Mouse (Mus musculus): Measurements from ENCODE around the gene Dnajb13. TPM values are rescaled to one million over a fixed set of nuclear protein-coding genes. Genes with fewer than 3 reads are reported as not detected.

Gene Dnajb13
- polyA plus RNA-seq, 1 experiment: 1.7 TPM

DNA sequence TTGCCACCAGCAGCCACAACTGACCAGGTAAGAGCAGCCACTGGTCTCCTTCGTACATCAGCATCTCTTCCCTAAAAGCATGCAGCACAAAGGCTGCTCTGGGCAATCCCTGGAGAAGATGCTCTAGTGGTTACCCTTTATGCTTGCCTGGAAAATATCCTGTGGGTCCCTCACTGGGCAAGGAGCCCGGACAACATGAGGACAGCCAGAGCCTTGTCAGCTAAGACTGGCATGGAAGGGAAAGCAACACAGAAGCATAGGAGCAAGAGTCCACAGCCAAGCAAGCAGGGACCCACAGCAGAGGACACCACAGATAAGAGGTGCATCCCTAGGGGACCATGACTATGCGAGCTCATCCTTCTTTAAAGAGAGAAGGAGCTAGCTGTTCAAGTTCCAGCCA is 54.9 kb downstream of the Dnajb13 start:
- DNase-seq (ENCODE audit: low spot score): no peak

- no peak for DNase-seq (ENCODE audit: low spot score)
Observed at GRCm38 (mm10) chr7:100458153-100458552, 56.6 kb downstream of the Dnajb13 start.

Other genes with a start within 250 kb of the Dnajb13 start
- gene P4ha3, start 229.4 kb downstream of the Dnajb13 start, polyA plus RNA-seq (2012; rRNA removed): 1.2 and 2.0 TPM in 2 replicates
- gene C2cd3, start 142.7 kb downstream of the Dnajb13 start, polyA plus RNA-seq (2012; rRNA removed): 14.7 and 17.2 TPM in 2 replicates
- gene Ppme1, start 142.7 kb downstream of the Dnajb13 start, polyA plus RNA-seq (2012; rRNA removed): 54.4 and 63.6 TPM in 2 replicates
- 0.49 and 1.3 TPM in 2 replicates for gene Ucp3, start 42.0 kb downstream of the Dnajb13 start, polyA plus RNA-seq (2012; rRNA removed)
- 209 and 247 TPM in 2 replicates for gene Ucp2, start 21.6 kb downstream of the Dnajb13 start, polyA plus RNA-seq (2012; rRNA removed)
- 21.4 and 23.7 TPM in 2 replicates for gene Coa4, start 22.1 kb upstream of the Dnajb13 start, polyA plus RNA-seq (2012; rRNA removed)
- 72.7 and 84.8 TPM in 2 replicates for gene Rab6a, start 92.5 kb upstream of the Dnajb13 start, polyA plus RNA-seq (2012; rRNA removed)
- gene Mrpl48, start 93.3 kb upstream of the Dnajb13 start, polyA plus RNA-seq (2012; rRNA removed): 54.3 TPM in 2 replicates
- gene Plekhb1, start 147.5 kb upstream of the Dnajb13 start, polyA plus RNA-seq (2012; rRNA removed): 28.5 and 28.8 TPM in 2 replicates
- 31.8 and 38.7 TPM in 2 replicates for gene Fam168a, start 191.7 kb upstream of the Dnajb13 start, polyA plus RNA-seq (2012; rRNA removed)